Mouse (Mus musculus): ENCODE results near the gene Trappc3l.

DNA sequence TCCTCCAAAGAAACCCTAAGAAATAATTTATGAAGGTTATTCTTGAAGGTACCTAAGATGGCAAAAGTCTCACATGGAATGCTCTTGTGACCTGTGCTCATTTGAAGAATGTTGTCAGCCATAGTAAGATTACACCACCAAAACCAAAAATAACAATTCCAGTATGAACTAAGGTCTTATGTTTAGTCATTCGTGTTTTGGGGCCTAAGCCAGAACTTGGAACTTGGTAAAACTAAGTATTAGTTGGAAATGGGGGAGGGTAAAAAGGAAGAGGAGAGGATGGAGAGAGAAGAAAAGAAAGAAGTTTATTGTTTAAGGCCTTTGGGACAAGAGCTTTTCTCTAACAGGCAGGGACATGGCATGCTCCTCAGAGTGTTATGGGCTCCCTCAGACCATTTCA is 32.2 kb downstream of the Trappc3l start:
- TF ChIP-seq EP300 (IDR thresholded peaks at IDR 0.05; ENCODE audit: low read depth), result no peak
- TF ChIP-seq CTCF (IDR thresholded peaks at IDR 0.05; ENCODE audit: low read depth), result no peak

Measured in heart, postnatal 0 days (tissue).